Mouse (Mus musculus) midbrain, embryonic 16.5 days (tissue): ENCODE measurements at regions not wholly inside any gene's neighbourhood (a gene's known extent, or its start where the extent isn't known, plus 50 kb on each side); places are given as distances from the start of the nearest gene placed in this dataset.

Experiments
- ATAC-seq: fragments of 200-750 bp; cut with Nextera tagmentation; 2 replicates; pipeline ENCODE4 v1.8.0; 2017; ENCODE audit warnings: moderate TSS enrichment
- H3K27ac ChIP-seq: fragments of 300-500 bp; sonication (generic); 2 replicates; pipeline ENCODE4 v1.5.1; 2014; ENCODE audit warnings: mild to moderate bottlenecking, low read length, mixed read lengths
- H3K27me3 ChIP-seq: fragments of 300-500 bp; sonication (generic); 2 replicates; pipeline ENCODE4 v1.6.1; 2014; ENCODE audit warnings: low read depth, low read length, mixed read lengths; ENCODE audit not compliant: control insufficient read depth, insufficient read depth
- H3K36me3 ChIP-seq: fragments of 300-500 bp; sonication (generic); 2 replicates; pipeline ENCODE4 v1.6.1; 2014; ENCODE audit warnings: mild to moderate bottlenecking, low read length, moderate library complexity, mixed read lengths; ENCODE audit not compliant: control insufficient read depth, insufficient read depth
- H3K4me1 ChIP-seq: fragments of 300-500 bp; sonication (generic); 2 replicates; pipeline ENCODE4 v1.6.1; 2014; ENCODE audit warnings: mild to moderate bottlenecking, low read length, mixed read lengths; ENCODE audit not compliant: control insufficient read depth, insufficient read depth
- H3K4me2 ChIP-seq: fragments of 300-500 bp; sonication (generic); 2 replicates; pipeline ENCODE4 v1.6.1; 2014; ENCODE audit warnings: mild to moderate bottlenecking, low read length, mixed read lengths
- H3K4me3 ChIP-seq: fragments of 300-500 bp; sonication (generic); 2 replicates; pipeline ENCODE4 v1.5.1; 2014; ENCODE audit warnings: low read depth, mild to moderate bottlenecking, low read length, moderate library complexity, mixed read lengths
- H3K9ac ChIP-seq: fragments of 300-500 bp; sonication (generic); 2 replicates; pipeline ENCODE4 v1.6.1; 2014; ENCODE audit warnings: low read depth, low read length, mixed read lengths
- H3K9me3 ChIP-seq: fragments of 300-500 bp; sonication (generic); replicated peaks from 2 replicates; pipeline ENCODE4 v1.6.1; 2014; ENCODE audit warnings: mild to moderate bottlenecking, low read length, mixed read lengths; ENCODE audit not compliant: control insufficient read depth, poor library complexity, severe bottlenecking
- WGBS: fragments of 180-500 bp; shearing (Covaris S2); extraction: QIAGEN DNeasy Blood & Tissue Kit; methylation state at CpG from one replicate; pipeline ENCODE4 v1.1.7; 2014; 5-methylcytosine and 5-hydroxymethylcytosine counted together

DNA sequence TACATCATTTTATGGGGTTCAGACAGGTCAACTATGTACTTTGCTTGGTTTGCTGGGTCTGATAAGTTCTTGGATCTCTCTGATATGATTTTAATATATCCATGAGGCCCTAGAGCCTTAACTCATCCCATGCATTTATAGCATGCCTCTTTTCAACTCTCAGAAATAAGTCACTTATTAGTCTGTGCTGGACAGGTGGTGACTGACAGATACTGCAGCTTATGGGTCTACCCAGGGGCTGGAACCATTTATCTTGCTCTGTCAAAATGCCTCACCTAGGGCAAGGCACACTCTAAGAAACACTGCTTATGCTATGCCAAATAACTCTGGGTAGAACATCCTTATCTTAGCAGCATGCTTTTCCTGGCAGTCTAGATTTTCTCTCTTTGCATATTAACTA is 225.6 kb downstream of the Mbnl1 start:
- Histone ChIP-seq H3K4me3 (no peak overlapping the region), H3K36me3 (no peaks in the 10 kb centered on the region), H3K9me3 (no peaks in the 10 kb centered on the region), H3K27ac (no peak overlapping the region), H3K9ac (no peak overlapping the region), H3K4me2 (no peak overlapping the region), H3K4me1 (no peaks in the 10 kb centered on the region), H3K27me3 (no peaks in the 10 kb centered on the region)
- no peak for ATAC-seq

DNA sequence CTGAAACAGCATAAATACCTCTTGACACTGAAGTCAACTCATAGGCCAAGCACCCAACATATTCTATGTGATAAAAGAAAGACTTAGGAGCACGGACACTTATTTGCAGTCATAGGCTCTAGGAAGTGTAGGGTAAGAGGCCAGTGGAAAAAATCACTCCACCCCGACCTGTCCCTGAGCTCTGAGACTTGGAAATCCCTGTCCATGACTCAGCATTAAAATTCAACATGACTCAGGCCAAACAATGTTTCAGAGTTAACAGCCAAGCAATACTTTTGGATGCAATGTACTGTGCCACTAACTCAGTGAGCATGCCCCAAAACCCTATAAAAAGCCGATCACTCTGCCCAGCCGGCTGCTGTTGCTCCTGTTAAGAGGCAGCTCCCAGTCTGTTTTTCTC is 234.5 kb downstream of the Mbnl1 start:
- H3K36me3 ChIP-seq, result no peaks in the 10 kb centered on the region
- H3K27me3 ChIP-seq, result no peaks in the 10 kb centered on the region
- no peak for ATAC-seq
- no peaks in the 10 kb centered on the region for H3K9me3 ChIP-seq
- WGBS, result 89% methylated on average over 4 of the region's 4 CpGs
- no peak overlapping the region for H3K4me2 ChIP-seq
- H3K9ac ChIP-seq, result no peak overlapping the region
- no peak overlapping the region for H3K27ac ChIP-seq
- no peak overlapping the region for H3K4me3 ChIP-seq
- H3K4me1 ChIP-seq, result no peaks in the 10 kb centered on the region

GRCm38 (mm10) chr3:60712896-60713295 is 240.3 kb downstream of the Mbnl1 start:
- no peak overlapping the region for H3K4me3 ChIP-seq
- no peaks in the 10 kb centered on the region for H3K36me3 ChIP-seq
- H3K27me3 ChIP-seq, result no peaks in the 10 kb centered on the region
- no peak for ATAC-seq
- 93% methylated on average over 4 of the region's 4 CpGs for WGBS
- H3K27ac ChIP-seq, result no peak overlapping the region
- H3K9ac ChIP-seq, result no peak overlapping the region
- no peaks in the 10 kb centered on the region for H3K9me3 ChIP-seq
- H3K4me2 ChIP-seq, result no peak overlapping the region
- no peaks in the 10 kb centered on the region for H3K4me1 ChIP-seq

DNA sequence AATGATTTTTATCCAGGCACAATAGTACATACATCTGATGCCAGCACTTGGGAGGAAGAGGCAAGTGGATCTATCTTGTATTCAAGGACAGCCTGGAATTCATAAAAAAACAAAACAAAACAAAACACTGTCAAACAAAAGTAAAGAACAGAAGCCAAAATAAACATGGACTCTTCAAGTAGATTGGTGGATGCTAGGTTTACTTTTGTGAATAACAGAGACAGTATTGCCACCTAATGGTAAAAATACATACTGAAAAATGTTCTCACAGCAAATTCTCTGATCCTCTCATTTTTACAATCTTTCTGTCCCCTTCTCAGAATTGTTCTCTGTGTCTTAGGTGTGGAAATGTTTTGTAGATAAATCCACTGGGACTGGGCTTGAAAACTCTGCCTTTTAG is 247.7 kb downstream of the Mbnl1 start:
- H3K27ac ChIP-seq, result no peak overlapping the region
- H3K27me3 ChIP-seq, result no peaks in the 10 kb centered on the region
- H3K4me2 ChIP-seq, result no peak overlapping the region
- no peaks in the 10 kb centered on the region for H3K4me1 ChIP-seq
- no peak overlapping the region for H3K9ac ChIP-seq
- H3K9me3 ChIP-seq, result no peaks in the 10 kb centered on the region
- H3K36me3 ChIP-seq, result no peaks in the 10 kb centered on the region
- H3K4me3 ChIP-seq, result no peak overlapping the region
- no peak for ATAC-seq

GRCm38 (mm10) chr3:60731331-60731730 is 258.7 kb downstream of the Mbnl1 start:
- no peak for ATAC-seq
- Histone ChIP-seq H3K9ac (no peak overlapping the region), H3K4me3 (no peak overlapping the region), H3K27me3 (no peaks in the 10 kb centered on the region), H3K4me1 (no peaks in the 10 kb centered on the region), H3K4me2 (no peak overlapping the region), H3K9me3 (no peaks in the 10 kb centered on the region), H3K36me3 (no peaks in the 10 kb centered on the region), H3K27ac (no peak overlapping the region)
- WGBS, result 84% methylated on average over 1 of the region's 1 CpGs

DNA sequence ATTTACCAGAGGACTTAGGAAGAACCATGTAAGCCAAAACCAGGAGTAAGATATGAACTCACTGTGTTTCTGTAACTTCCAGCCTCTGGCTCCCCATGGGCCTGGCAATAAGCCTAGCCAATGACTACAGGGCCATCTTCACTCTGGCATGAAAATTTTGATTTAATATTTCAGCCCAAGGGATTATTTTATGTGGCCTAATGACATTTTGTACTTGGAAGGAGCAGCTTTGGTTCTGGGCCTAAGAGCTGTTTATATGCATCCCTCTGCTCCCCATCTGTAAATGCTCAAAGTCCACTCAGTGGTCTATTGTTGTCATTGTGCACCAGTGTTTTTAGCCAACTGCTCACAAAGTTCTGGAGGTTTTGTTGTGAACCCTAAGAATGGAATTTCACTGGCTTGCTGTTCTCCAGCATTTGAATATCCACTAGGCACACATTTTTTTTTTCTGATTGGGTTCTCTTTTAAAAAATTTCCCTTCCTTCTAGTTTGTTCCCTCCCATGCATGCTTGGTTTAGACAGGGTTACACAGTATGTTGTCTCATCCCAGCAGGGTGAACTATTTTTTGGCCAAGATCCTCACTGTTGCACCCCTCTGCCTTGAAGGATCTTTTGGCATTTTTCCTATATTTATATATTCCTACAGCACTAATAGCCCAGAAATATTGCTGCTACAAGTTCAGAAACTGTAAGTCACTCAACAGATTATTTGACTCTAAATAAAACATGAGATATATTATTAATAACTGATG is 261.9 kb upstream of the P2ry1 start:
- no peak overlapping the region for H3K9ac ChIP-seq
- H3K4me3 ChIP-seq, result no peak overlapping the region
- H3K27me3 ChIP-seq, result no peaks in the 10 kb centered on the region
- H3K9me3 ChIP-seq, result no peaks in the 10 kb centered on the region
- H3K4me2 ChIP-seq, result no peak overlapping the region
- H3K27ac ChIP-seq, result no peak overlapping the region
- no peaks in the 10 kb centered on the region for H3K4me1 ChIP-seq
- ATAC-seq, result no peak
- H3K36me3 ChIP-seq, result no peaks in the 10 kb centered on the region

GRCm38 (mm10) chr3:60741379-60741778 is 261.2 kb upstream of the P2ry1 start:
- no peaks in the 10 kb centered on the region for H3K9me3 ChIP-seq
- ATAC-seq, result no peak
- WGBS, result 90% methylated on average over 5 of the region's 5 CpGs
- no peak overlapping the region for H3K4me3 ChIP-seq
- no peak overlapping the region for H3K9ac ChIP-seq
- H3K4me1 ChIP-seq, result no peaks in the 10 kb centered on the region
- H3K27me3 ChIP-seq, result no peaks in the 10 kb centered on the region
- no peak overlapping the region for H3K27ac ChIP-seq
- no peak overlapping the region for H3K4me2 ChIP-seq
- no peaks in the 10 kb centered on the region for H3K36me3 ChIP-seq

DNA sequence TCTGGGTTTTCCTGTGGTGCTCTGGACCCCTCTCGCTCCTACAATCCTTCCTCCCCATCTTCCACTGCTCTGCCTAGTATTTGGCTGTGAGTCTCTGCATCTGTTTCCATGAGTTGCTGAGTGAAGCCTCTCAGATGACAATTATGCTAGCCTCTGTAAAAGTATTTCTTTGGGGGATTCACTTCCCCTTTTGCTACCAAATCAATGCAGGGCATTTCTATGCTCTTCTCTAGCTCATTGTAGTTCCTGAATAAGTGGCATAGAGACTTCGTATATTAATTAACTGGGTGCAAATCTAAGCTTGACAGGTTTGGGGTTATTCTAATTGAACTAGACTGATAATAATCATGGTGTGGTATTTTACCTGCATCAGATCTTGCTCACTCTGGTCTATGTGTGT is 260.4 kb upstream of the P2ry1 start:
- no peaks in the 10 kb centered on the region for H3K27me3 ChIP-seq
- H3K9ac ChIP-seq, result no peak overlapping the region
- H3K4me3 ChIP-seq, result no peak overlapping the region
- H3K27ac ChIP-seq, result no peak overlapping the region
- no peaks in the 10 kb centered on the region for H3K36me3 ChIP-seq
- no peak overlapping the region for H3K4me2 ChIP-seq
- WGBS, result 85% methylated on average over 2 of the region's 2 CpGs
- no peak for ATAC-seq
- H3K9me3 ChIP-seq, result no peaks in the 10 kb centered on the region
- no peaks in the 10 kb centered on the region for H3K4me1 ChIP-seq

DNA sequence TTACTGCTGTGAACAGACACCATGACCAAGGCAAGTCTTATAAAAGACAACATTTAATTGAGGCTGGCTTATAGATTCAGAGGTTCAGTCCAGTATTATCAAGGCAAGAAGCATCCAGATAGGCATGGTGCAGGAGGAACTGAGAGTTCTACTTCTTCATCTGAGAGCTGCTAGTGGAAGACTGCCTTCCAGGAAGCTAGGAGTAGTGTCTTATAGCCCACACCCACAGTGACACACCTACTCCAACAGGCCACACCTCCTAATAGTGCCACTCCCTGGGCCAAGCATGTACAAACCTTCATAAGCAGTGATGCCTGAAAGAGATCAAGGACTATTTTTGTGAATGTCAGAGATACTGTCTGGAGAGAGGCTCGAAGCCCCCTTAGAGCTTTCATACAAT is 257.5 kb upstream of the P2ry1 start:
- no peaks in the 10 kb centered on the region for H3K9me3 ChIP-seq
- no peak overlapping the region for H3K4me2 ChIP-seq
- H3K27ac ChIP-seq, result no peak overlapping the region
- no peak overlapping the region for H3K9ac ChIP-seq
- H3K4me1 ChIP-seq, result no peaks in the 10 kb centered on the region
- H3K4me3 ChIP-seq, result no peak overlapping the region
- WGBS, result 85% methylated on average over 1 of the region's 1 CpGs
- H3K36me3 ChIP-seq, result no peaks in the 10 kb centered on the region
- H3K27me3 ChIP-seq, result no peaks in the 10 kb centered on the region
- no peak for ATAC-seq
